Mouse (Mus musculus) midbrain, embryonic 14.5 days (tissue): ENCODE measurements at regions not wholly inside any gene's neighbourhood (a gene's known extent, or its start where the extent isn't known, plus 50 kb on each side); places are given as distances from the start of the nearest gene placed in this dataset.
A peak's percentile ranks its signal among the peaks of the same experiment; 100 is the strongest.

Experiments
- ATAC-seq: fragments of 200-750 bp; cut with Nextera tagmentation; 2 replicates; pipeline ENCODE4 v1.8.0; 2017; ENCODE audit warnings: moderate number of reproducible peaks, moderate library complexity; ENCODE audit not compliant: low FRiP score, low TSS enrichment
- DNase-seq: peaks from one replicate; pipeline ENCODE4 v3.0.0-alpha.2; 2015
- H3K27ac ChIP-seq: fragments of 300-500 bp; sonication (generic); replicated peaks from 2 replicates; pipeline ENCODE4 v1.5.1; 2014; ENCODE audit warnings: mild to moderate bottlenecking, low read depth, low read length, moderate library complexity
- H3K27me3 ChIP-seq: fragments of 300-500 bp; sonication (generic); 2 replicates; pipeline ENCODE4 v1.6.1; 2014; ENCODE audit warnings: low read length, control low read depth, mixed read lengths; ENCODE audit not compliant: control insufficient read depth, insufficient read depth
- H3K36me3 ChIP-seq: fragments of 300-500 bp; sonication (generic); 2 replicates; pipeline ENCODE4 v1.6.1; 2014; ENCODE audit warnings: low read length, control low read depth; ENCODE audit not compliant: control insufficient read depth, insufficient read depth
- H3K4me1 ChIP-seq: fragments of 300-500 bp; sonication (generic); 2 replicates; pipeline ENCODE4 v1.6.1; 2014; ENCODE audit warnings: mild to moderate bottlenecking, antibody characterized with exemption, low read length, control low read depth; ENCODE audit not compliant: control insufficient read depth, insufficient read depth
- H3K4me2 ChIP-seq: fragments of 300-500 bp; sonication (generic); 2 replicates; pipeline ENCODE4 v1.6.1; 2014; ENCODE audit warnings: mild to moderate bottlenecking, low read length, moderate library complexity
- H3K4me3 ChIP-seq: fragments of 300-500 bp; sonication (generic); replicated peaks from 2 replicates; pipeline ENCODE4 v1.5.1; 2014; ENCODE audit warnings: low read depth, low read length
- H3K9ac ChIP-seq: fragments of 300-500 bp; sonication (generic); replicated peaks from 2 replicates; pipeline ENCODE4 v1.6.1; 2014; ENCODE audit warnings: mild to moderate bottlenecking, low read length, moderate library complexity
- H3K9me3 ChIP-seq: fragments of 300-500 bp; sonication (generic); 2 replicates; pipeline ENCODE4 v1.6.1; 2016; ENCODE audit warnings: low read length, control low read depth, mixed read lengths; ENCODE audit not compliant: control insufficient read depth
- WGBS: fragments of 180-500 bp; shearing (Covaris S2); extraction: QIAGEN DNeasy Blood & Tissue Kit; methylation state at CpG from one replicate; pipeline ENCODE4 v1.1.7; 2014; 5-methylcytosine and 5-hydroxymethylcytosine counted together

GRCm38 (mm10) chr7:123642596-123642995 is 142.3 kb upstream of the Zkscan2 start:
- Histone ChIP-seq H3K27me3 (no peaks in the 10 kb centered on the region), H3K9ac (no peak overlapping the region), H3K4me2 (no peak overlapping the region), H3K27ac (no peak overlapping the region), H3K4me3 (no peak overlapping the region), H3K36me3 (no peaks in the 10 kb centered on the region), H3K9me3 (no peaks in the 10 kb centered on the region), H3K4me1 (no peaks in the 10 kb centered on the region)
- ATAC-seq (no peak), DNase-seq (peak; percentile 53)
- WGBS: 30% methylated on average over 4 of the region's 4 CpGs

GRCm38 (mm10) chr7:123643426-123643825 is 143.2 kb upstream of the Zkscan2 start:
- WGBS: 52% methylated on average over 2 of the region's 2 CpGs
- Histone ChIP-seq H3K9me3 (no peaks in the 10 kb centered on the region), H3K4me2 (no peak overlapping the region), H3K27me3 (no peaks in the 10 kb centered on the region), H3K36me3 (no peaks in the 10 kb centered on the region), H3K9ac (no peak overlapping the region), H3K4me3 (no peak overlapping the region), H3K27ac (no peak overlapping the region), H3K4me1 (no peaks in the 10 kb centered on the region)
- DNase-seq: no peak
- no peak for ATAC-seq

DNA sequence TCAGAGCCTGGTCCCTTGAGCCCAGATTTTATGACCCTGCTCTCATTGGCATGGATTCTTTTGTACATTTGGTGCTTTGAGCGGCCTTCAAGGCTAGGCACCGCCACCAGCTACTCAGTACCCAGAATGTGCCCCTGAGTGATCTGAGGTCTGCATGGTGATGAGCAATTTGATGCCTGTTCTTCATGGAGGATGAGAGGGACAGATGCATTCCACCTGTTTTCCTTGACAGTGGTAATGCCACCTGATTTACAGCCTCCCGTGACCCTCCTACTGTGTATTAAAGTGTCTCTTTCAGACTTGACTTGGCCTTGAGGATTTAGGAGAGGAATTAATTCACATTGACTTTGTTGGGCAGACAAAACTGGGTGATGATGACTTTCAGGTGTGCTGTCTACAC is 145.3 kb upstream of the Zkscan2 start:
- H3K4me2 ChIP-seq: no peak overlapping the region
- no peaks in the 10 kb centered on the region for H3K36me3 ChIP-seq
- no peak overlapping the region for H3K4me3 ChIP-seq
- H3K9me3 ChIP-seq: no peaks in the 10 kb centered on the region
- no peak for DNase-seq
- no peaks in the 10 kb centered on the region for H3K4me1 ChIP-seq
- H3K27me3 ChIP-seq: no peaks in the 10 kb centered on the region
- 93% methylated on average over 3 of the region's 3 CpGs for WGBS
- H3K9ac ChIP-seq: no peak overlapping the region
- no peak for ATAC-seq
- no peak overlapping the region for H3K27ac ChIP-seq

- 58% methylated on average over 5 of the region's 5 CpGs for WGBS
- ATAC-seq: no peak
- Histone ChIP-seq H3K27me3 (no peaks in the 10 kb centered on the region), H3K4me1 (peaks cover 6% of the 10 kb centered on the region), H3K9ac (no peak overlapping the region), H3K4me2 (no peak overlapping the region), H3K4me3 (no peak overlapping the region), H3K9me3 (no peaks in the 10 kb centered on the region), H3K36me3 (no peaks in the 10 kb centered on the region), H3K27ac (no peak overlapping the region)
- no peak for DNase-seq
These were observed 165.2 kb upstream of the Zkscan2 start for GRCm38 (mm10) chr7:123665459-123665858.

DNA sequence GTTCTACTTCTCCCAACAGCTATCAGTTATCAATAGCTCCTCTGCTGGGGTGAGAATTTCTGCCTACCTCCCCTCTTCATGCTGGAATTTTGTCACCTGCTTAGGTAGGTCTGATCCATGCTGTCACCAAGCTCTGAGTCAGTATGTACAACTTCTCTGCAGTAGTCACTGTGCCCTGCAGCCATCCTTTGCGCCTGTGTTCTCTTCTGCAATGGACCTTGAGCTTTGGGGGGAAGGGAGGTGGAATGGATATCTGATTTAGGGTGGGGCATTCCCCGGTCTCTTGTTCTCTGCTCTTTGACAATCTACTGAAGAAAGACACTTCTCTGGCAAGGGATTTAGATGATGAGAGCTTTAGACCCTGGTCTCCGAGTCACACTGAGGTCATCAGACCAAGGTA is 184.5 kb upstream of the Zkscan2 start:
- Histone ChIP-seq H3K9me3 (no peaks in the 10 kb centered on the region), H3K27ac (no peak overlapping the region), H3K27me3 (no peaks in the 10 kb centered on the region), H3K36me3 (no peaks in the 10 kb centered on the region), H3K9ac (no peak overlapping the region), H3K4me3 (no peak overlapping the region), H3K4me2 (no peak overlapping the region), H3K4me1 (no peaks in the 10 kb centered on the region)
- ATAC-seq (no peak), DNase-seq (no peak)
- WGBS: 93% methylated on average over 3 of the region's 3 CpGs

DNA sequence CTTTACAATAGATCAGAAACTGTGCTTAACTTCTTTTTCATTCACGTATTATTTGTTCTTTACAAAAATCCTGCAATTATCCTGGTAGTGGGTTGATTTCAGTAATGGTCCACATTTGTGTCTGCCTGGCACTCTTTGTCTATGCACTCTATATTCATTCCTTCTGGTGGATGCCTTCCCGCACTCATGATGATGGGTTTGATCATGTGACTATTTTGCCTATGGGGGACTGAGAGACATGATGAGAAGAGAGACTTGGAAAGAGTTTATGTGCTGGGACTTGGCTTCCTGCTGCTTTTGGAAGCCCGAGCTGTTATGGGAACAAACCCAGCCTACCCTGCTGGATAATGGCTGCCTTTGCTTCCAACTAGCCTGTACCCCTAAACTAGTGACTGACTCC is 186.3 kb upstream of the Zkscan2 start:
- Histone ChIP-seq H3K4me2 (no peak overlapping the region), H3K27ac (no peak overlapping the region), H3K9ac (no peak overlapping the region), H3K27me3 (no peaks in the 10 kb centered on the region), H3K4me3 (no peak overlapping the region), H3K9me3 (no peaks in the 10 kb centered on the region), H3K4me1 (no peaks in the 10 kb centered on the region), H3K36me3 (no peaks in the 10 kb centered on the region)
- 83% methylated on average over 3 of the region's 3 CpGs for WGBS
- DNase-seq (no peak), ATAC-seq (no peak)

- no peak overlapping the region for H3K4me3 ChIP-seq
- no peaks in the 10 kb centered on the region for H3K27me3 ChIP-seq
- no peak overlapping the region for H3K27ac ChIP-seq
- no peak overlapping the region for H3K9ac ChIP-seq
- WGBS: 75% methylated on average over 4 of the region's 4 CpGs
- no peaks in the 10 kb centered on the region for H3K4me1 ChIP-seq
- H3K4me2 ChIP-seq: no peak overlapping the region
- ATAC-seq (no peak), DNase-seq (no peak)
- H3K36me3 ChIP-seq: no peaks in the 10 kb centered on the region
- H3K9me3 ChIP-seq: no peaks in the 10 kb centered on the region
These were observed 230.8 kb upstream of the Zkscan2 start for GRCm38 (mm10) chr7:123731016-123731415.

DNA sequence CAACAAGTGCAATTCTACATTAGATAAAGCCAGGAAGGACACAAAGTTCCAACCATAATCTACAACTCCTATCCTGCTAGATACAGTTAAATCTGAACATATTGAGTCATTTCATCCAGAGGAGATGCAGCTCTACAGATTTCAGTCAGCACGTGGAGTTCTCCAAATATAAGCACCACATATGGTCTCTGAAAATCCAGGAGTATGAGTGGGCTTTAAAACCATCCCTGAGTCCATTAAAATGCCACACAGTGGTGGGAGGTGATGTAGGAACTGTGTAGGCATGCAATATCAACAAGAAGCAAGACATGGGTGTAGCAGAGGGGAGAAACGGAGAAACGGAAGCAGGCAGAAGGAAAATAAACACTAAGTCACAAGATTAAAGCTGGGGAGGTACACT is 232.8 kb upstream of the Zkscan2 start:
- Histone ChIP-seq H3K4me2 (no peak overlapping the region), H3K4me3 (no peak overlapping the region), H3K9me3 (no peaks in the 10 kb centered on the region), H3K36me3 (no peaks in the 10 kb centered on the region), H3K27ac (no peak overlapping the region), H3K27me3 (no peaks in the 10 kb centered on the region), H3K9ac (no peak overlapping the region), H3K4me1 (no peaks in the 10 kb centered on the region)
- ATAC-seq (no peak), DNase-seq (no peak)
- whole genome bisulfite sequencing: 94% methylated on average over 3 of the region's 3 CpGs

GRCm38 (mm10) chr7:123747986-123748385 is 234.7 kb upstream of the Hs3st4 start:
- peak; percentile 42 for DNase-seq

More at GRCm38 (mm10) chr7:123747986-123748385, 234.7 kb upstream of the Hs3st4 start:
- WGBS: 66% methylated on average over 4 of the region's 4 CpGs
- Histone ChIP-seq H3K9me3 (no peaks in the 10 kb centered on the region), H3K4me1 (no peaks in the 10 kb centered on the region), H3K36me3 (no peaks in the 10 kb centered on the region), H3K27me3 (no peaks in the 10 kb centered on the region), H3K4me3 (no peak overlapping the region), H3K27ac (no peak overlapping the region), H3K4me2 (no peak overlapping the region), H3K9ac (no peak overlapping the region)
- no peak for ATAC-seq
